Mouse (Mus musculus) testis, adult 10 weeks (tissue): Measurements from ENCODE around the gene Lonrf2. TPM values are rescaled to one million over a fixed set of nuclear protein-coding genes. Genes with fewer than 3 reads are reported as not detected.

Experiments
- polyA plus RNA-seq: library from polyadenylated mRNA; stranded (reverse); fragments of 350-450 nt; fragmentation: Illumina TruSeq; extraction: RNeasy Lipid Tissue Mini Kit (QIAGEN cat#74804); gene quantifications from one replicate; pipeline ENCODE4 v1.2.3, GENCODE M21; 2014; ENCODE audit warnings: low read depth, low replicate concordance

Gene Lonrf2
- polyA plus RNA-seq: 0.59 TPM

GRCm38 (mm10) chr1:38836477-38836872, at the start of gene Lonrf2:
Lonrf2 (minus strand) TSS chr1:38836711.

Other genes starting within 250 kb of the Lonrf2 start
- gene Aff3, start 171.8 kb downstream of the Lonrf2 start, polyA plus RNA-seq: 1.2 TPM
- 1.4 TPM for gene Chst10, start 61.5 kb upstream of the Lonrf2 start, polyA plus RNA-seq
- gene Nms, start 102.4 kb upstream of the Lonrf2 start, polyA plus RNA-seq: 0.29 TPM
- gene Pdcl3, start 148.9 kb upstream of the Lonrf2 start, polyA plus RNA-seq: 14.4 TPM